Mouse (Mus musculus) cerebellum, adult 2 months (tissue): Measurements from ENCODE around the gene Ppil6.

ENCODE experiments used
- CTCF ChIP-seq: fragments of 200-500 bp; IDR thresholded peaks from 2 replicates; pipeline ENCODE4 v1.5.1; 2011; ENCODE audit warnings: low read depth, mild to moderate bottlenecking, control low read depth, low read length, moderate library complexity, borderline replicate concordance; ENCODE audit not compliant: insufficient read depth
- POLR2A ChIP-seq: fragments of 200-500 bp; IDR thresholded peaks from 2 replicates; pipeline ENCODE4 v1.6.1; 2011; ENCODE audit warnings: low read length, control low read depth, borderline replicate concordance; ENCODE audit not compliant: insufficient read depth

- TF ChIP-seq CTCF (no peak), POLR2A (no peak)
Measured at GRCm38 (mm10) chr10:41491111-41491510, 872 bp downstream of the Ppil6 start.
